Mouse (Mus musculus): Measurements from ENCODE around the gene Pex12.

DNA sequence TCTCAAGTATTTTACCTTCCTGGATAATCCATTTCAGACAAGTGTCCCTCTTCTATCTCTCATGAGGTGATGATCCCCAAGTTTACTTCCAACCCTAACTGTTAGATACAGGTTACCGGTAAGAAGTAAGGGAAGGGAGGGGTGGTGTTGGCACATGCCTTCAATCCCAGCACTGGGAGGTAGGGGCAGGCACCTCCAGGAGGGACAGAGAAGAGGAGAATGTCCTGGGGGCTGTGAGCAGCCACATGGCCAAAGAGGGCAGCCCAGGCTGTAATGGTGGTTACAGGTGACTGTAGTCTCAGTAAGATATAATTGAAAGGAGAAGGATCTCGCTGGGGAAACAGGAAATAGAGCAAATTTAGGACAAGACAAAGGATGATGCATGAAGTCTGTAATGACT lies 20.3 kb downstream of the Pex12 start:
- TF ChIP-seq CTCF (IDR thresholded peaks at IDR 0.05; ENCODE audit: low read depth, low read length) (no peak), POLR2A (IDR thresholded peaks at IDR 0.05; ENCODE audit: borderline replicate concordance, low read depth, low read length) (no peak)

Measured in bone marrow macrophage, adult 2 months (primary cell).